8 mouse cellular contexts compared by ENCODE assay signal in the genomic region with DNA sequence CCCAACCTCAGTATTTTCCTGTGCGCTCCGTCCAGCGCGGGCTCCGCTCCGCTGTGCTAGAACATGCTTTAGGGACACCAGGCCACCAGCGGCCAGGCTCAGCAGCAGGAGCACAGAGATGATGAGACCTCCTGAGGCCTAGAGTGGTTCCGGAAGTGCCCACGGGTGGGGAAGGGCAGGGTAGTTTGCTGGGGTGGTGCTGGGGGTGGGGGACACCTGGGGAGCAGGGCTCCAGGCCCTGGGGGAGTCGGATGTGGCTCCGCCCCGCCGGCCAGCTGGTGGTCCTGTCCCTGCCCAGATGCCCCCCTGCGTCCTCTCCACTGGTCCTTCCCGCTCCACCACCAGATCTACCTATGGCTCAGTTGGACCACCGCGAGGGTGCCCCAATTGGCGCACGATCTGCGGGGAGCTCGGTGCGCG. TPM values are rescaled to one million over a fixed set of nuclear protein-coding genes. Genes with fewer than 3 reads are reported as not detected.
DNase-seq lines count a peak whose midpoint lies in the region; ATAC-seq and TF ChIP-seq lines count a peak whose summit lies in the region.

No protein-coding gene starts in this region.

- no peaks in the 10 kb centered on the region for H3K27me3 ChIP-seq in kidney, postnatal 0 days (ENCODE audit: insufficient read depth, low read length)
- H3K27me3 ChIP-seq in midbrain, postnatal 0 days (ENCODE audit: insufficient read depth, low read length), result 0 out of 2 replicates have a peak, but pooled peaks cover 5% of the 10 kb centered on the region

- H3K4me2 ChIP-seq in kidney, postnatal 0 days (ENCODE audit: low read length), result peak overlapping the region; percentile 85
- peak overlapping the region; percentile 73 for H3K4me2 ChIP-seq in midbrain, postnatal 0 days (ENCODE audit: low read depth, low read length, poor library complexity, severe bottlenecking)

- peaks cover 12% of the 10 kb centered on the region; the same call in 1 of the 2 replicates for H3K4me1 ChIP-seq in kidney, postnatal 0 days (replicated peaks; ENCODE audit: insufficient read depth, low read length)
- H3K4me1 ChIP-seq in midbrain, postnatal 0 days (ENCODE audit: insufficient read depth, low read length), result peaks cover 5% of the 10 kb centered on the region; the same call in 1 of the 2 replicates

- peak overlapping the region; percentile 44 for H3K4me3 ChIP-seq in kidney, postnatal 0 days (replicated peaks; ENCODE audit: low read depth, low read length)
- peak overlapping the region; percentile 29 for H3K4me3 ChIP-seq in midbrain, postnatal 0 days (ENCODE audit: low read depth, low read length)

- no peaks in the 10 kb centered on the region for H3K9me3 ChIP-seq in kidney, postnatal 0 days (replicated peaks; ENCODE audit: low read length)
- H3K9me3 ChIP-seq in midbrain, postnatal 0 days (ENCODE audit: low read length), result no peaks in the 10 kb centered on the region

- peak; percentile 79; the same call in 1 of the 2 replicates for ATAC-seq in kidney, postnatal 0 days (replicated peaks; ENCODE audit: low FRiP score, low read depth)
- ATAC-seq in midbrain, postnatal 0 days (ENCODE audit: low FRiP score), result 0 out of 2 replicates have a peak, but pooled peaks have one; percentile 44

- WGBS in kidney, postnatal 0 days, result 3% methylated on average over 23 of the region's 23 CpGs
- 2% methylated on average over 21 of the region's 23 CpGs for WGBS in midbrain, postnatal 0 days

- no peak overlapping the region for H3K27ac ChIP-seq in kidney, postnatal 0 days
- no peak overlapping the region for H3K27ac ChIP-seq in midbrain, postnatal 0 days (ENCODE audit: low read depth, low read length)

- H3K36me3 ChIP-seq in kidney, postnatal 0 days (ENCODE audit: insufficient read depth, low read length), result no peaks in the 10 kb centered on the region
- H3K36me3 ChIP-seq in midbrain, postnatal 0 days (ENCODE audit: insufficient read depth, low read length), result no peaks in the 10 kb centered on the region

- no peak for TF ChIP-seq CTCF in kidney, postnatal 0 days (IDR thresholded peaks at IDR 0.05; ENCODE audit: low read depth)
- TF ChIP-seq CTCF in midbrain, postnatal 0 days (IDR thresholded peaks at IDR 0.05), result no peak

- H3K9ac ChIP-seq in kidney, postnatal 0 days (ENCODE audit: low read depth, low read length), result peak overlapping the region; percentile 53; the same call in 1 of the 2 replicates
- peak overlapping the region; percentile 45 for H3K9ac ChIP-seq in midbrain, postnatal 0 days (replicated peaks; ENCODE audit: low read length, poor library complexity, severe bottlenecking)

- DNase-seq in adrenal gland, postnatal 10 days, result peak; percentile 51
- no peak for DNase-seq in adrenal gland, postnatal 4 days (ENCODE audit: low spot score in 2 of 2)
- DNase-seq in urinary bladder, postnatal 14 days (ENCODE audit: low spot score), result peak; percentile 27
- DNase-seq in urinary bladder, postnatal 36 days (ENCODE audit: low spot score in 2 of 2), result no peak
- DNase-seq in kidney, postnatal 0 days (ENCODE audit: low spot score), result peak; percentile 61
- DNase-seq in midbrain, postnatal 0 days (ENCODE audit: low spot score), result peak; percentile 22
- no peak for DNase-seq in layer of hippocampus, adult 11-12 months (ENCODE audit: low spot score)
- DNase-seq in right cerebral cortex, postnatal 10 days (ENCODE audit: low spot score in 2 of 2), result no peak

RNA-seq across cellular contexts. Expression of gene Gm5134, which starts 3.5 kb away (rescaled TPM):
- not detected for total RNA-seq in adrenal gland, postnatal 10 days (2021)
- total RNA-seq in adrenal gland, postnatal 4 days (2021), result under 1 TPM; 0.14 TPM
- 0.16 TPM in 1 of 2 replicates, not detected in the other for polyA plus RNA-seq in kidney, postnatal 0 days (2015; fragmentation: Nextera tagmentation; extraction: Ambion mirVana)
- total RNA-seq in midbrain, postnatal 0 days (2014; rRNA removed), result not detected in 2 replicates
- polyA plus RNA-seq in midbrain, postnatal 0 days (2015; fragmentation: Nextera tagmentation; extraction: Ambion mirVana), result not detected in 2 replicates

RNA-seq across cellular contexts. Expression of gene Vpreb3, which starts 7.9 kb away (rescaled TPM):
- total RNA-seq in adrenal gland, postnatal 10 days (2021), result 1 to 10 TPM; 1.1 to 1.2 TPM
- total RNA-seq in adrenal gland, postnatal 4 days (2021), result under 1 TPM; 0.53 to 0.71 TPM
- 0.78 and 0.97 TPM in 2 replicates for polyA plus RNA-seq in kidney, postnatal 0 days (2015; fragmentation: Nextera tagmentation; extraction: Ambion mirVana)
- total RNA-seq in midbrain, postnatal 0 days (2014; rRNA removed), result not detected in 2 replicates
- 0.59 and 0.72 TPM in 2 replicates for polyA plus RNA-seq in midbrain, postnatal 0 days (2015; fragmentation: Nextera tagmentation; extraction: Ambion mirVana)

RNA-seq across cellular contexts. Expression of gene Gm867, which starts 10.3 kb away (rescaled TPM):
- total RNA-seq in adrenal gland, postnatal 10 days (2021), result under 1 TPM; 0.48 to 0.51 TPM
- 1 to 10 TPM in 1 of 2 experiments, under 1 TPM in 1; 0.90 to 1.8 TPM for total RNA-seq in adrenal gland, postnatal 4 days (2021)
- polyA plus RNA-seq in kidney, postnatal 0 days (2015; fragmentation: Nextera tagmentation; extraction: Ambion mirVana), result 0.32 and 0.39 TPM in 2 replicates
- 0.88 and 1.7 TPM in 2 replicates for total RNA-seq in midbrain, postnatal 0 days (2014; rRNA removed)
- 1.6 TPM in 2 replicates for polyA plus RNA-seq in midbrain, postnatal 0 days (2015; fragmentation: Nextera tagmentation; extraction: Ambion mirVana)

RNA-seq across cellular contexts. Expression of gene Mmp11, which starts 14.5 kb away (rescaled TPM):
- 10 to 100 TPM in 1 of 2 experiments, 1 to 10 TPM in 1; 6.6 to 14.6 TPM for total RNA-seq in adrenal gland, postnatal 10 days (2021)
- 10 to 100 TPM; 14.7 to 19.0 TPM for total RNA-seq in adrenal gland, postnatal 4 days (2021)
- polyA plus RNA-seq in kidney, postnatal 0 days (2015; fragmentation: Nextera tagmentation; extraction: Ambion mirVana), result 39.4 and 43.2 TPM in 2 replicates
- 6.8 and 11.5 TPM in 2 replicates for total RNA-seq in midbrain, postnatal 0 days (2014; rRNA removed)
- 6.6 and 8.1 TPM in 2 replicates for polyA plus RNA-seq in midbrain, postnatal 0 days (2015; fragmentation: Nextera tagmentation; extraction: Ambion mirVana)

RNA-seq across cellular contexts. Expression of gene Chchd10, which starts 17.9 kb away (rescaled TPM):
- total RNA-seq in adrenal gland, postnatal 10 days (2021), result 1,000 to 10,000 TPM; 1,348 to 1,353 TPM
- total RNA-seq in adrenal gland, postnatal 4 days (2021), result 100 to 1,000 TPM; 310 to 396 TPM
- 520 and 541 TPM in 2 replicates for polyA plus RNA-seq in kidney, postnatal 0 days (2015; fragmentation: Nextera tagmentation; extraction: Ambion mirVana)
- 216 and 266 TPM in 2 replicates for total RNA-seq in midbrain, postnatal 0 days (2014; rRNA removed)
- polyA plus RNA-seq in midbrain, postnatal 0 days (2015; fragmentation: Nextera tagmentation; extraction: Ambion mirVana), result 221 and 260 TPM in 2 replicates

Comparison
In these comparisons a context has a peak if more than half of its experiments do, and no peak if none do; other contexts are left out.
1. DNase-seq: peak in adrenal gland, postnatal 10 days (single experiment), urinary bladder, postnatal 14 days (single experiment), kidney, postnatal 0 days (single experiment) and midbrain, postnatal 0 days (single experiment); none in adrenal gland, postnatal 4 days (0 of 2), urinary bladder, postnatal 36 days (0 of 2), layer of hippocampus, adult 11-12 months (single experiment) and right cerebral cortex, postnatal 10 days (0 of 2).